Mouse (Mus musculus) brain, embryonic 14.5 days (tissue): ENCODE results near the gene Car5a.

Experiments
- CTCF ChIP-seq: fragments of 200-500 bp; IDR thresholded peaks from 2 replicates; pipeline ENCODE4 v1.5.1; 2012; ENCODE audit warnings: inconsistent platforms, mild to moderate bottlenecking, moderate library complexity, borderline replicate concordance; ENCODE audit not compliant: insufficient read depth, insufficient read length; ENCODE audit errors: extremely low read depth
- POLR2A ChIP-seq: fragments of 200-500 bp; IDR thresholded peaks from 2 replicates; pipeline ENCODE4 v1.6.1; 2012; ENCODE audit warnings: mild to moderate bottlenecking, inconsistent platforms, borderline replicate concordance; ENCODE audit not compliant: poor library complexity, insufficient read depth, insufficient read length, severe bottlenecking; ENCODE audit errors: extremely low read depth

DNA sequence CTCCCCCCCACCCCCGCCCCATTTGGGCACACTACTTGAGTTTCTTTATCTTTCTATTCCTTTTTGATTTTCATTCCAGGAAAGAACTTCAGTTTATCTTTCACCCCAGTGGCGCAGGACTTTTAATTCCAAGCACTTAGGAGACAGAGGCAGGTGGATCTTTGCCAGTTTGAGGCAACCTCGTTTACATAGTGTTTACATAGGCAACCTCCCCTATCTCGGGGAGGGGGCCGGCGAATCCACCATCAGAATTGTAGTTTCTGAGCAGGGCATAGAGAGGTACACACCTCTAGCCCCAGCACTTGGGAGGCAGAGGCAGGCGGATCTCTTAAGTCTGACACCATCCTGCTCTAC is 6.9 kb upstream of the Car5a start:
- no peak for TF ChIP-seq CTCF
- no peak for TF ChIP-seq POLR2A
